Mouse (Mus musculus) small intestine, adult 2 months (tissue): ENCODE measurements around the gene Clca3a1. TPM values are rescaled to one million over a fixed set of nuclear protein-coding genes. Genes with fewer than 3 reads are reported as not detected.
A peak's percentile ranks its signal among the peaks of the same experiment; 100 is the strongest.
"Not testable (repeated sequence)": the region's sequence is repeated elsewhere in the genome, so short reads cannot be mapped to it uniquely, and the experiment has no call there.

Experiments
- H3K27ac ChIP-seq: fragments of 200-500 bp; 2 replicates; pipeline ENCODE4 v1.5.1; 2012; ENCODE audit warnings: low read depth, low read length, control low read depth, inconsistent platforms; ENCODE audit not compliant: insufficient read depth
- H3K27me3 ChIP-seq: fragments of 200-500 bp; 2 replicates; pipeline ENCODE4 v1.6.1; 2012; ENCODE audit warnings: mild to moderate bottlenecking, moderate library complexity, low read length, inconsistent platforms; ENCODE audit not compliant: control insufficient read depth, insufficient read depth
- H3K36me3 ChIP-seq: fragments of 200-500 bp; 2 replicates; pipeline ENCODE4 v1.6.1; 2012; ENCODE audit warnings: mild to moderate bottlenecking, low read length, control low read depth, inconsistent platforms; ENCODE audit not compliant: control insufficient read depth, insufficient read depth
- H3K4me1 ChIP-seq: fragments of 200-500 bp; 2 replicates; pipeline ENCODE4 v1.6.1; 2012; ENCODE audit warnings: low read length, inconsistent platforms, mixed read lengths; ENCODE audit not compliant: control insufficient read depth, insufficient read depth, insufficient read length
- H3K4me3 ChIP-seq: fragments of 200-500 bp; 2 replicates; pipeline ENCODE4 v1.5.1; 2012; ENCODE audit warnings: low read depth, mild to moderate bottlenecking, control low read depth, inconsistent platforms, low read length, moderate library complexity
- CTCF ChIP-seq: fragments of 200-500 bp; IDR thresholded peaks from 2 replicates; pipeline ENCODE4 v1.5.1; 2012; ENCODE audit warnings: low read depth, mild to moderate bottlenecking, control low read depth, inconsistent platforms, low read length, moderate library complexity, mixed read lengths; ENCODE audit not compliant: insufficient replicate concordance, insufficient read length; ENCODE audit errors: extremely low read depth
- POLR2A ChIP-seq: fragments of 200-500 bp; IDR thresholded peaks from 2 replicates; pipeline ENCODE4 v1.6.1; 2012; ENCODE audit warnings: low read depth, mild to moderate bottlenecking, control low read depth, inconsistent platforms, low read length, moderate library complexity
- WGBS: fragments of 180-500 bp; shearing (Covaris S2); methylation state at CpG from one replicate; pipeline ENCODE4 v1.1.7; 2018; 5-methylcytosine and 5-hydroxymethylcytosine counted together
- polyA plus RNA-seq: library from polyadenylated mRNA; depleted of rRNA; stranded (reverse); fragments of >200 nt; gene quantifications from 2 replicates; pipeline ENCODE4 v1.2.3, GENCODE M21; 2012

Gene Clca3a1
- polyA plus RNA-seq, 1 experiment = 4.2 TPM

GRCm38 (mm10) chr3:144759719-144760118 lies 1.1 kb downstream of the Clca3a1 start:
- WGBS = 21% methylated on average over 3 of the region's 3 CpGs
- H3K36me3 ChIP-seq = 0 out of 2 replicates have a peak, but pooled peaks cover 3% of the 10 kb centered on the region

GRCm38 (mm10) chr3:144756103-144756502 lies 4.7 kb downstream of the Clca3a1 start:
- 90% methylated on average over 8 of the region's 8 CpGs for WGBS
- H3K27ac ChIP-seq, H3K4me1 ChIP-seq, H3K27me3 ChIP-seq, H3K36me3 ChIP-seq, H3K4me3 ChIP-seq: not testable (repeated sequence)

More at GRCm38 (mm10) chr3:144759719-144760118, 1.1 kb downstream of the Clca3a1 start:
- Histone ChIP-seq H3K27me3 (no peaks in the 10 kb centered on the region), H3K27ac (no peak overlapping the region), H3K4me1 (peaks cover 4% of the 10 kb centered on the region; the same call in 1 of the 2 replicates), H3K4me3 (no peak overlapping the region)
- no peak for TF ChIP-seq POLR2A
- TF ChIP-seq CTCF = no peak

GRCm38 (mm10) chr3:144753120-144753519 lies 7.7 kb downstream of the Clca3a1 start:
- Histone ChIP-seq H3K4me1 (no peaks in the 10 kb centered on the region), H3K36me3 (0 out of 2 replicates have a peak, but pooled peaks cover 4% of the 10 kb centered on the region), H3K4me3 (no peak overlapping the region), H3K27ac (no peak overlapping the region), H3K27me3 (no peaks in the 10 kb centered on the region)
- TF ChIP-seq CTCF (peak; percentile 67; the same call in 1 of the 2 replicates), POLR2A (no peak)
- WGBS = 5% methylated on average over 2 of the region's 2 CpGs

GRCm38 (mm10) chr3:144749062-144749963 lies 11.5 kb downstream of the Clca3a1 start:
- not testable (repeated sequence) for H3K4me1 ChIP-seq, H3K4me3 ChIP-seq, H3K27ac ChIP-seq, H3K36me3 ChIP-seq, H3K27me3 ChIP-seq
- WGBS = 87% methylated on average over 20 of the region's 21 CpGs

- not testable (repeated sequence) for H3K4me3 ChIP-seq, H3K27me3 ChIP-seq, H3K4me1 ChIP-seq, H3K27ac ChIP-seq, H3K36me3 ChIP-seq
- WGBS = 54% methylated on average over 3 of the region's 3 CpGs
These were observed 13.1 kb downstream of the Clca3a1 start for GRCm38 (mm10) chr3:144747706-144748105.

- H3K27me3 ChIP-seq, H3K4me1 ChIP-seq, H3K27ac ChIP-seq, H3K36me3 ChIP-seq, H3K4me3 ChIP-seq: not testable (repeated sequence)
- 90% methylated on average over 24 of the region's 24 CpGs for WGBS
These were observed 22.4 kb downstream of the Clca3a1 start for GRCm38 (mm10) chr3:144738396-144738795.

GRCm38 (mm10) chr3:144736831-144737230 lies 23.9 kb downstream of the Clca3a1 start:
- WGBS = 38% methylated on average over 9 of the region's 9 CpGs
- Histone ChIP-seq H3K27me3 (no peaks in the 10 kb centered on the region), H3K4me3 (no peak overlapping the region), H3K36me3 (peaks cover 6% of the 10 kb centered on the region; the same call in 1 of the 2 replicates), H3K4me1 (peaks cover 1% of the 10 kb centered on the region; the same call in 1 of the 2 replicates), H3K27ac (no peak overlapping the region)
- no peak for TF ChIP-seq POLR2A
- TF ChIP-seq CTCF = peak; percentile 45; the same call in 1 of the 2 replicates

- 33% methylated on average over 4 of the region's 4 CpGs for WGBS
These were observed 37.3 kb downstream of the Clca3a1 start for GRCm38 (mm10) chr3:144723455-144723854.

GRCm38 (mm10) chr3:144722566-144722965 lies 38.2 kb downstream of the Clca3a1 start:
- 85% methylated on average over 3 of the region's 3 CpGs for WGBS
- not testable (repeated sequence) for H3K36me3 ChIP-seq, H3K4me1 ChIP-seq, H3K27ac ChIP-seq, H3K4me3 ChIP-seq, H3K27me3 ChIP-seq

More at GRCm38 (mm10) chr3:144723455-144723854, 37.3 kb downstream of the Clca3a1 start:
- Histone ChIP-seq H3K4me3 (no peak overlapping the region), H3K36me3 (no peaks in the 10 kb centered on the region), H3K27me3 (no peaks in the 10 kb centered on the region), H3K4me1 (no peaks in the 10 kb centered on the region), H3K27ac (no peak overlapping the region)
- TF ChIP-seq CTCF (peak; percentile 63; the same call in 1 of the 2 replicates), POLR2A (no peak)
